Mouse (Mus musculus): ENCODE data around the gene Fbrs.
"Not testable (repeated sequence)": the region's sequence is repeated elsewhere in the genome, so short reads cannot be mapped to it uniquely, and the experiment has no call there.

The Fbrs gene

GRCm38 (mm10) chr7:127478635-127479317 is at the start of gene Fbrs:
TSS of gene Fbrs (plus strand) at chr7:127479199.
- DNase-seq (ENCODE audit: inconsistent ontology term), result peak; percentile 100

GRCm38 (mm10) chr7:127435206-127435605 is 43.8 kb upstream of the Fbrs start:
- DNase-seq (ENCODE audit: inconsistent ontology term), result no peak

- no peak for DNase-seq (ENCODE audit: inconsistent ontology term)
Observed at GRCm38 (mm10) chr7:127437724-127438123, 41.3 kb upstream of the Fbrs start.

- DNase-seq (ENCODE audit: inconsistent ontology term), result no peak
Observed at GRCm38 (mm10) chr7:127443976-127444375, 35.0 kb upstream of the Fbrs start.

DNA sequence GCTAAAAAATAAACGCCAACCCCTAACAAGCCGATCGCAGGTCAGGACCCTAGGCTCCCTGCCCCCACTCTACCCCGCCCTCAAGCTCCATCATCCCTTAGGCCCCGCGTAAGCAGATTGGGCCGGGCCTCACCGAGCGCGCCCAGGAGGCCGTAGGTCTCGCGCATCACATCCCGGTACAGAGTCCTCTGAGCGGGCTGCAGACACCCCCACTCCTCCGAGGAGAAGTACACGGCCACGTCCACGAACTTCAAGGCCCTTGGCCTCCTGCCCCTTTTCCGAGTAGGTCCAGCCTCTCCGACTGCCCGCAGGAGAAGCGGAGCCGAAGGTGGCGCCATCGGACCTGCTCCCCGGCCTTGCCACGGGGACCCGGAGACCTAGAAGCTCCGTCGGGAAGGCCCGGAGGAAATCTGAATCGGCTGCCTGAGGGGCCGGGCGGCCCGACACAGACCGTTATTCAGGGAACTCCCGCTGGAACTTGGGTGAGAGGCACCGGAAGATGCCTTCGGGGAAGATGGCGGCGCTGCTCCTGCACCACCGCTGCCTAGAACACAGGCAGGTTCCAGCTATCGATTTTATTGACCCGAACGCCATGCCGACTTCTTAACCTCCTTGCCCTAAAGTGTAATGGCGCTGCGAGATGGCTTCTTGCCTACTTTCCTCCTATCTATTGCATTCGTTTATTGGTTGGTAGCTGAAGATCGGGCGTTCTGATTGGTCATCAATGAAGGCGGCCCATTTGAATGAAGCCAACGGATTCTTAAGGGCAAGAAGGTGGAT is 30.3 kb upstream of the Fbrs start, which contains the start of gene Zfp689:
Gene Zfp689, minus strand, starts transcription at position 638 of the 780 bp plus-strand sequence.
- DNase-seq (ENCODE audit: inconsistent ontology term), result peak; percentile 91

GRCm38 (mm10) chr7:127449966-127450365 is 29.0 kb upstream of the Fbrs start:
- DNase-seq (ENCODE audit: inconsistent ontology term), result no peak

DNA sequence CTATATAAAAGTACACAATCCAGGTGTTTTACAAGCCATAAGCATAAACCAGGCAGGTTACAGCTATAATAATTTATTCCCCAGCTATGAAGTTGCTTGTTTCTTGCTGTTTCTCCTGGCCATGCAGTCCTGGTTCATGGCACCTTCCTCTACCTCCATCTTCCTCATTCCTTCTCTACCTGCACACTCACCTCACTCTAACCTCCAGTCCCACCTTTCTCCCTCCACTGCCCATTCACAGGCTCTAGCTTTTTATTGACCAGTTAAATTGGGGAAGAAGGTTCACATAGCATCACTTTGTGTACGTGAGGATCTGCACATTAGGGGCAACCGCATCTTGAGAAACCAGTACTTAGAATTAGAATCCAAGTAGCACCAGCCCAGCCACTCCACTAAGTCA is 25.9 kb upstream of the Fbrs start:
- no peak for DNase-seq (ENCODE audit: inconsistent ontology term)

DNA sequence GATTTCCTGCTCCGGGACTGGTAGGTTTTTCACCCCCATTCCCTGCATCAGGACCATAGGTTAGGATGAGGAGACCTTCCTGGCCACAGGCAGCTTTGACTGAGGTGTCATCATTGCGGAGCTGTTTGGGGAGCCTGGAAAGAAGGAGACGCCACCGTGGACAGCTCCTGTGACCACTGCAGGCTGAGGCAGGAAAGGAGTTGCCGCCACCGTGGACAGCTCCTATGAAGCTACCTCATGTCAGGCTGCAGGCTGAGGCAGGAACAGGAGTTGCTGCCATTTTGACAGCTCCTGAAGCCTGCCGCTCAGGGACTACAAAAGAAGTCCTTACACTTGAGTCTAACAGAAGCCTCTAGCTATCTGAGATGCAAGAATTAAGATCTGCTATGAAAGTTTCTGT is 24.1 kb upstream of the Fbrs start:
- DNase-seq (ENCODE audit: inconsistent ontology term), result no peak

DNA sequence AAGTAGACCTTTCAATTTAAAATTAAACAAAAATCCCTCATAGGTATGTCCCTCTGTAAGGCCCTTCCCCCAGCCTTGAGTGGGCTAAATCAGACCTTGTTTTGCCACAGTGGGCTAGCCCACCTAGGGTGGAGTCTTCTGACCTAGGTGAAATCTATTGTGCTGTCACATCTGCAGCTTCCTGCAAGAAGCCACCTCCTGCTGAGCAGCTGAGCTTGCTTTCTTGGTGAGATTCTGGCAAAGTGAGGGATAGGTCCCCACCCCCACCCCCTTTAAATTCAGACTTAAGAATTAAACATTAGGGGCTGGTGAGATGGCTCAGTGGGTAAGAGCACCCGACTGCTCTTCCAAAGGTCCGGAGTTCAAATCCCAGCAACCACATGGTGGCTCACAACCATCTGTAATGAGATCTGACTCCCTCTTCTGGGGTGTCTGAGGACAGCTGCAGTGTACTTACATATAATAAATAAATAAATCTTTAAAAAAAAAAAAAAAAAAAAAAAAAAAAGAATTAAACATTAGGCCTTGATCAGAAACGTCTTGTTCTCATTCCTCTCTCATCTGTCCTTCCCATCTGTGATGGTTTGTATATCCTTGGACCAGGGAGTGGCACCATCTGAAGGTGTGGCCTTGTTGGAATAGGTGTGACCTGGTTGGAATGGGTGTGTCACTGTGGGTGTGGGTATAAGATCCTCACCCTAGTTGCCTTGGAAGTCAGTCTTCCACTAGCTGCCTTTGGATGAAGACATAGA is 20.5 kb upstream of the Fbrs start:
- not testable (repeated sequence) for DNase-seq (ENCODE audit: inconsistent ontology term)

- not testable (repeated sequence) for DNase-seq (ENCODE audit: inconsistent ontology term)
Observed at GRCm38 (mm10) chr7:127459311-127459710, 19.7 kb upstream of the Fbrs start, which contains the start of gene Prr14. TSS of gene Prr14 (plus strand) at chr7:127459611.

GRCm38 (mm10) chr7:127465191-127465590 is 13.8 kb upstream of the Fbrs start:
- DNase-seq (ENCODE audit: inconsistent ontology term), result no peak

GRCm38 (mm10) chr7:127465670-127466069 is 13.3 kb upstream of the Fbrs start:
- DNase-seq (ENCODE audit: inconsistent ontology term), result not testable (repeated sequence)

DNA sequence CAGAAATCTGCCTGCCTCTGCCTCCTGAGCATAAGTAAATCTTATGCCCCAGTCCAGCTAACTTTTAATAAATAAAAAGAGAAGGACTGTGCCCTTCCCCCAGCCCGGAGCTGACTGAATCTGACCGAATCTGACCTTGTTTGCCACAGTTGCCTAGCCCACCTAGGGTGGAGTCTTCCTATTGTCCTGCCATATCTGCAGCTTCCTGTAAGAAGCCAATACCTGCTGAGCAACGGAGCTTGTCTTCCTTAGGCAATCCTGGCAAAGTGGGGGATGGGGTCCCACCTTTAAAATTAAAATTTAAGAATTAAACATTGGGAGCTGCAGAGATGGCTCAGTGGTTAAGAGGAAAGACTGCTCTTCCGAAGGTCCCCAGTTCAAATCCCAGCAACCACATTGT is 12.4 kb upstream of the Fbrs start:
- no peak for DNase-seq (ENCODE audit: inconsistent ontology term)

GRCm38 (mm10) chr7:127470011-127470715 is 8.8 kb upstream of the Fbrs start:
- no peak for DNase-seq (ENCODE audit: inconsistent ontology term)

GRCm38 (mm10) chr7:127470743-127471645 is 8.0 kb upstream of the Fbrs start:
- DNase-seq (ENCODE audit: inconsistent ontology term), result peak; percentile 98

- no peak for DNase-seq (ENCODE audit: inconsistent ontology term)
Observed at GRCm38 (mm10) chr7:127471646-127472010, 7.4 kb upstream of the Fbrs start.

- no peak for DNase-seq (ENCODE audit: inconsistent ontology term)
Observed at GRCm38 (mm10) chr7:127472060-127472459, 6.9 kb upstream of the Fbrs start.

GRCm38 (mm10) chr7:127473705-127474104 is 5.3 kb upstream of the Fbrs start:
- no peak for DNase-seq (ENCODE audit: inconsistent ontology term)

- DNase-seq (ENCODE audit: inconsistent ontology term), result no peak
Observed at GRCm38 (mm10) chr7:127474378-127475070, 4.5 kb upstream of the Fbrs start.

DNA sequence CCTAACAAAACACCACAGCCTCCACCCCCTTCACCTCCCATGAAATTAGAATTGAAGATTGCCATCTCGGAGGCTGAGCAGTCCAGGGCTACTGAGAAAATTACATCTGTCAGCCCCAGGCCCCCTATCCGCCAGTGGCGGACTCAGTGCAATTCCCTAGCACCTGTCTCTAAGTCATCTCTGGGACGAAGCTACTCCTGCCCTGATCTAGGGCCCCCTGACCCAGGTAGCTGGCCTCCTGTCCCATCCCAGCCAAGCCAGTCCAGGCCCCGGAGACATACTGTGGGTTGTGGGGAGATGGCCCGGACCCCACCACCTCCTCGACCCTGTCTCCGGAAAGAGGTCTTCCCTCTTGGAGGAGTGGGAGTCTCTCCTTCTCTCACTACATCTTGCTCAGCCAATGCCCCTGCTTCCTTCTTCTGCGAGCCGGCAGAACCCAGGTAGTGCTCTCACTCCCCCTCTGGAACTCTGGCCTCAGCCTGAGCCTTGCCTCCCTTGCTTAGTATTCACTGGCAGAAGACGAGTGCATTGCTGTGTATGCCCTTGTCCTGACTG is 3.7 kb upstream of the Fbrs start:
- DNase-seq (ENCODE audit: inconsistent ontology term), result no peak
